Mouse (Mus musculus) bone marrow macrophage, adult 2 months (primary cell): ENCODE results near the gene Hist1h4d. TPM values are rescaled to one million over a fixed set of nuclear protein-coding genes. Genes with fewer than 3 reads are reported as not detected.

ENCODE experiments used
- H3K27ac ChIP-seq: 2 replicates; pipeline ENCODE4 v1.5.1; 2012; ENCODE audit warnings: low read depth, low read length; ENCODE audit not compliant: insufficient read depth
- H3K4me1 ChIP-seq: 2 replicates; pipeline ENCODE4 v1.6.1; 2012; ENCODE audit warnings: low read length; ENCODE audit not compliant: control insufficient read depth, insufficient read depth
- H3K4me3 ChIP-seq: 2 replicates; pipeline ENCODE4 v1.5.1; 2012; ENCODE audit warnings: mild to moderate bottlenecking, low read length, moderate library complexity; ENCODE audit not compliant: insufficient read depth
- CTCF ChIP-seq: IDR thresholded peaks from 2 replicates; pipeline ENCODE4 v1.5.1; 2012; ENCODE audit warnings: low read depth, mild to moderate bottlenecking, low read length, moderate library complexity
- POLR2A ChIP-seq: IDR thresholded peaks from 2 replicates; pipeline ENCODE4 v1.6.1; 2012; ENCODE audit warnings: mild to moderate bottlenecking, low read depth, low read length, borderline replicate concordance
- polyA plus RNA-seq: library from polyadenylated mRNA; stranded (reverse); fragments of >200 nt; gene quantifications from 2 replicates; pipeline ENCODE4 v1.2.4, GENCODE M21; 2012; ENCODE audit not compliant: missing spikeins, insufficient read depth, insufficient read length

Gene Hist1h4d
- polyA plus RNA-seq = 1.6 and 2.5 TPM in 2 replicates

- TF ChIP-seq CTCF (no peak), POLR2A (peak; percentile 96)
- Histone ChIP-seq H3K27ac (peak within 1 kb of the TSS; percentile 75), H3K4me1 (peaks cover 26% of the 10 kb centered on the region), H3K4me3 (peak within 1 kb of the TSS; percentile 57)
Measured at GRCm38 (mm10) chr13:23581408-23582218, at the start of gene Hist1h4d. TSS of gene Hist1h4d (plus strand) at chr13:23581598.

- Histone ChIP-seq H3K4me1 (peaks cover 19% of the 10 kb centered on the region), H3K4me3 (peak overlapping the region; percentile 54), H3K27ac (peak overlapping the region; percentile 75)
- TF ChIP-seq CTCF (no peak), POLR2A (no peak)
Measured at GRCm38 (mm10) chr13:23532262-23533075, 48.9 kb upstream of the Hist1h4d start.

- Histone ChIP-seq H3K27ac (peak within 1 kb of the TSS; percentile 84), H3K4me3 (peak within 1 kb of the TSS; percentile 63), H3K4me1 (peaks cover 28% of the 10 kb centered on the region)
Measured at GRCm38 (mm10) chr13:23533560-23534367, 47.6 kb upstream of the Hist1h4d start, which contains the start of gene Hist1h2af. TSS of gene Hist1h2af (plus strand) at chr13:23533906.

GRCm38 (mm10) chr13:23534368-23535131, 46.8 kb upstream of the Hist1h4d start:
- peak overlapping the region; percentile 63 for H3K4me3 ChIP-seq
- TF ChIP-seq POLR2A = no peak
- no peak for TF ChIP-seq CTCF

GRCm38 (mm10) chr13:23535137-23536075, 46.0 kb upstream of the Hist1h4d start, which contains the start of gene Hist1h3g:
TSS of gene Hist1h3g (plus strand) at chr13:23535422.
- peak within 1 kb of the TSS; percentile 84 for H3K27ac ChIP-seq
- peak within 1 kb of the TSS; percentile 63 for H3K4me3 ChIP-seq
- H3K4me1 ChIP-seq = peaks cover 29% of the 10 kb centered on the region

More at GRCm38 (mm10) chr13:23534368-23535131, 46.8 kb upstream of the Hist1h4d start:
- Histone ChIP-seq H3K27ac (peak overlapping the region; percentile 84), H3K4me1 (peaks cover 29% of the 10 kb centered on the region)

GRCm38 (mm10) chr13:23536076-23536822, 45.1 kb upstream of the Hist1h4d start:
- peaks cover 29% of the 10 kb centered on the region for H3K4me1 ChIP-seq
- H3K27ac ChIP-seq = peak overlapping the region; percentile 55
- TF ChIP-seq CTCF (no peak), POLR2A (no peak)
- H3K4me3 ChIP-seq = peak overlapping the region; percentile 45

- H3K4me1 ChIP-seq = peaks cover 29% of the 10 kb centered on the region
- TF ChIP-seq POLR2A (no peak), CTCF (no peak)
- peak overlapping the region; percentile 16; the same call in 1 of the 2 replicates for H3K27ac ChIP-seq
- no peak overlapping the region for H3K4me3 ChIP-seq
Measured at GRCm38 (mm10) chr13:23537006-23537710, 44.2 kb upstream of the Hist1h4d start.
